ENCODE assay signal across 11 mouse cellular contexts in the genomic region with DNA sequence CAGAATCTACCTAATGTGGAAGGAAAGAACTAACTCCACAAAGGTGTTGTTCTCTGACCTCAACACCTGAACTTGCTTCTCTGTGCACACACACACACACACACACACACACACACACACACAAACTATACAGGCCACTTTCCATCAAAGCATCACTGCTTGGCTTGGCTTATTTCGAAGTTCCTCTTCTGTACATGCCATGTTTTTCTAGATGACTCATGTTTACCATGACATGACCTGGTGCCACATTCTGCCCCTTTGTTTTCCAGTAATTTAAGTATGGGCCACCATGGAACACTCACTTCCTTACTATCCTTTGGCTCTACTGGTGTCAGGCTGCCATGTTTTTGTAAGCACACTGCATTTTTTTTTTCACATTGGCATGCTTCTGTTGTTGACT.
"Had no signal": no experiment of that assay in that cellular context is flagged by ENCODE, and none has a peak within 500 bp of the region (broad histone marks: within the 10 kb centered on the region; RNA-seq: fewer than 3 reads in every experiment).

No protein-coding gene starts in this region.

- DNase-seq: layer of hippocampus, adult 9-11 months; right cerebral cortex, postnatal 25 days had no signal

- H3K36me3 ChIP-seq: neural tube, embryonic 15.5 days had no signal

- H3K4me2 ChIP-seq: liver, embryonic 13.5 days; midbrain, embryonic 13.5 days; neural tube, embryonic 12.5 days; neural tube, embryonic 15.5 days had no signal

- H3K9me3 ChIP-seq: liver, embryonic 13.5 days; midbrain, embryonic 10.5 days; midbrain, embryonic 13.5 days; neural tube, embryonic 12.5 days; neural tube, embryonic 15.5 days had no signal

- H3K4me1 ChIP-seq: liver, embryonic 13.5 days; midbrain, embryonic 10.5 days; midbrain, embryonic 13.5 days; neural tube, embryonic 12.5 days; neural tube, embryonic 15.5 days had no signal

- H3K27me3 ChIP-seq: liver, embryonic 13.5 days; midbrain, embryonic 13.5 days; neural tube, embryonic 12.5 days; neural tube, embryonic 15.5 days had no signal

- H3K27ac ChIP-seq: kidney, postnatal 0 days; layer of hippocampus, adult 2 months; left cerebral cortex, adult 2 months; liver, embryonic 13.5 days; midbrain, embryonic 10.5 days; midbrain, embryonic 13.5 days; neural tube, embryonic 12.5 days; neural tube, embryonic 15.5 days; stomach, postnatal 0 days had no signal

- ATAC-seq: midbrain, embryonic 13.5 days had no signal

- H3K9ac ChIP-seq: liver, embryonic 13.5 days; midbrain, embryonic 13.5 days; neural tube, embryonic 12.5 days; neural tube, embryonic 15.5 days had no signal

- H3K4me3 ChIP-seq: layer of hippocampus, adult 2 months; left cerebral cortex, adult 2 months; liver, embryonic 13.5 days; midbrain, embryonic 10.5 days; midbrain, embryonic 13.5 days; neural tube, embryonic 12.5 days; neural tube, embryonic 15.5 days had no signal
